Mouse (Mus musculus) kidney, adult 9 months (tissue): ENCODE measurements at regions not wholly inside any gene's neighbourhood (a gene's known extent, or its start where the extent isn't known, plus 50 kb on each side); places are given as distances from the start of the nearest gene placed in this dataset.

Experiments
- DNase-seq: peaks from one replicate; pipeline ENCODE4 v3.0.0; 2022

DNA sequence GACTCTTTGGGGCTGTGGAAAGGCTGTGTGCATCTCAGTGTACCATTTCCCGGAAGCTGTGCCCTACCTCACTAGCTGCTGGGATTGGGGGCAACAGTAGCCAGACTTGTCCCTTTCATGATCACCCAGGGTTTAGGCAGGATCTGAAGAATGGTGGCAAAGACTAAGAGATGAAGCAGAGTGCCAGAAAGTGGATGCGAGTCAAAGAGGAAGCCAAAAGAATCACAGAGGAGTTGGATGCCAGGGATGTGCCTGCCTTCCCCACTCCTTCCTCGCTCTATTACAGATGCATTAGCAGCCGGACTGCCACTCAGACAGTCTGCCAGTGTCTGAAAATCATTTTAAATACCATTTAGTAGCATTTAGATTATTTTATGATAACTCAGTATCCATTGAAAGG, 271.5 kb upstream of the Slc24a2 start:
- no peak for DNase-seq

GRCm38 (mm10) chr4:87500441-87500840, 270.2 kb upstream of the Slc24a2 start:
- DNase-seq, result peak; percentile 4

- no peak for DNase-seq
These were observed 257.5 kb upstream of the Slc24a2 start for GRCm38 (mm10) chr4:87487798-87488197.

- peak; percentile 4 for DNase-seq
These were observed 245.3 kb upstream of the Slc24a2 start for GRCm38 (mm10) chr4:87475537-87475936.

GRCm38 (mm10) chr4:87473331-87474039, 243.2 kb upstream of the Slc24a2 start:
- DNase-seq, result no peak

DNA sequence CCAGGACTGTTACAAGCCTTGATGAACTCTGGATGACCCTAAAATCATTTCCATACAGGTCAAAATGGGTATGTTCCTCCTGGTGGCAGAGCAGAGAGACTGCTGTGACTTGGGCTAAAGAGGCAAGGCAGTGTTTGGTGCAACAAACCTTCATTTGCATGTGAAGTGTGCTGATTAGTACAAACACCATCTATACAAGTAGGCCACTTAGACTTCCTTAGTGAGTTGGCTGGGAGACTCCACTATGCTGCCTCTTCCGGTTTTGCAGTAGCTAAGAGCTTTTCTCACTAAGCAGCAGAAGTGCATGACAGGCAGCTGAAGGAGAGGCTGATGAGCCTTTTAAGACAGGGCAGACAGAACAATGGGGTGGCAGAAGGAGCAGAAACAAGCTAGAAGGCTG, 242.5 kb upstream of the Slc24a2 start:
- DNase-seq, result no peak

- no peak for DNase-seq
These were observed 241.1 kb upstream of the Slc24a2 start for GRCm38 (mm10) chr4:87471385-87471784.

- DNase-seq, result no peak
These were observed 237.3 kb upstream of the Slc24a2 start for GRCm38 (mm10) chr4:87467600-87467999.

GRCm38 (mm10) chr4:87467018-87467417, 236.7 kb upstream of the Slc24a2 start:
- peak; percentile 8 for DNase-seq

DNA sequence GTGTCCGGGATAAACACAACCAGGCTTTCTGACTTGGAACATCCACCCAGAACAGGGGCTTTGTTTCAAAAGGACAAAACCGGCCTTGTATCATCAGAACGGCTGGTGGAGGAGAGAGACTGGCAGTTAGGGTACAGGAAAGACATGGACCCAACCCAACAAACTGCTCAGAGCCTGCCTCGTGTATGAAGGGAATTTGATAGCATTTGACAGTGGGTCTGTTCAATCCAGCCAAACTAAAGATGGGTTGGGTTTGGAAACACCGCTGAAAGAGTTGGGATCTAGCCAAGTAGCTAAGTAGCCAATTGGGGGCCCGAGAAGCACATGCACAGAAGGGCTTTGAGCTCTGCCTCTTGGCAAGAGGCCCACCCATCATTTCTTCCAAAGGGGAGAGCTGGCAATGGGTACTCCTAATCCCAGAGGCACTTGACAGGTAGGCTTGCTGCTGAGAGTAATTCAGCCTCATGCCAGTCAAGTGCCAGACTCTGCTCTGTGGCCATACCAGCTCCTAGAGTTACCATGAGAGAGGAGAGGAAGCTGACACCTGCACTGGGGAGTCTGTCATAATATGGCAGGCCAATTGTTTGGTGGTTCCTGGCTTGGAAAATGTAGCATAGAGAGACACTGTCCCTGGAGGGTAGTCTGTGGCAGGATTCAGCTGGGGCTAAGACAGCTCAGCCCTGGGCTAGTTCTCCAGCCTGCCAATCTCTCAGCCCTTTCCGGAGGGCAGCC, 231.1 kb upstream of the Slc24a2 start:
- DNase-seq, result no peak

- DNase-seq, result no peak
These were observed 225.7 kb upstream of the Slc24a2 start for GRCm38 (mm10) chr4:87455863-87456578.

GRCm38 (mm10) chr4:87452122-87452521, 221.8 kb upstream of the Slc24a2 start:
- DNase-seq, result no peak

DNA sequence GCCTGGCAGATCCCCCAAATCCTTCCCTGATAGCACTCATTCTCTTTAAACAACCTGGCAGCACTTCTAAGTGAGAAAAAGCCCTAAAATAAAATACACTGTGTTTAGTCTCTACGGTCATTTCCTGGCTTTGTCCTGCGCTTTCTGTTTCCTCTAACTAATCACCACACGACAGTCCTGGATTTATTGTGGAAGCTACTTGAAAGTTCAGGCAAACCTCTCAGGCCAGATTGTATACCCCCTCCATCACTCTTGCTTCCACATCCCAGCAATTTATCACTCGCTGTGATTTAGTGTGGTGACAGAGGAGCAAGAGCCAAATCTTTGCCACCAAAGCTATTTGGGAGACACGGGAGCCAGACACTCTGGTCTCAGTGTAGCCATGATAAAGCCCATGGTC, 221.0 kb upstream of the Slc24a2 start:
- no peak for DNase-seq

DNA sequence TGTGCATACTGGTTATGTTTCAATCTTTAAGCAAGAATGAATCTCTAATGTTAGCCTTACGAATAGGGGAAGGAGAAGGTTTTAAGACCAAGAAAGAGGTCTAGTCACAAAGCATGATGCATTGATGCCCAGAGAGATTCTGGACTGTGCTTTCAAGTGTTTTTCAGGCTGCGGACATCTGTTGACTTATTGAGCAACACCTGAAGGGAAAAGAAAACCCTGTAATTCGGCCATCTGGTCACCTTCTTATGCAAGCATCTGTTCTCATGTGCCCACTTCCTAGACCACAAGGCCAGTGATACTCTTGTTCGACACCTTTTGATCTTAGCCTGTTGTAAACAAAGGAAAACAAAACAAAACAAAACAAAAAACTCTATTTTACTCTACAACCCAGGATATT, 218.1 kb upstream of the Slc24a2 start:
- DNase-seq, result no peak

- peak; percentile 32 for DNase-seq
These were observed 216.6 kb upstream of the Slc24a2 start for GRCm38 (mm10) chr4:87446856-87447255.

DNA sequence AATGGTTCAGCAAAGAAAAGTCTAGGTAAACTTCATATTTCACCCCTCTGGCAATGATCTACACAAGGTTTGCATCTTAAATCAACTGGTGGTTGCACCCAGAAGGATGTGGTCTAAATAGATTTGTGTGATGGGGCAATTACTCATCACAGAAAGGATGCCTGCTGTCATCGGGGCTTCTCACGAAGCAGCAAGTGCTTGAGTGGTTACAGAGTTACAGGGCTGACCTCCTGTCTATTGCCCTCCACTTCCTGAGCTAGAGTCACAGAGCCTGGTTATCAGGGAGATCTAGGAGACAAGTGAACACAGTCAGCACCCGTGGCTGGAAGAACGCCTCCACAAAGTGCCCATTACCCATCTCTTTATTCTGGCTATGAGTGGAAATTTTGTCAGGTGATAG, 203.9 kb upstream of the Slc24a2 start:
- no peak for DNase-seq

GRCm38 (mm10) chr4:87428374-87428773, 198.1 kb upstream of the Slc24a2 start:
- DNase-seq, result no peak

DNA sequence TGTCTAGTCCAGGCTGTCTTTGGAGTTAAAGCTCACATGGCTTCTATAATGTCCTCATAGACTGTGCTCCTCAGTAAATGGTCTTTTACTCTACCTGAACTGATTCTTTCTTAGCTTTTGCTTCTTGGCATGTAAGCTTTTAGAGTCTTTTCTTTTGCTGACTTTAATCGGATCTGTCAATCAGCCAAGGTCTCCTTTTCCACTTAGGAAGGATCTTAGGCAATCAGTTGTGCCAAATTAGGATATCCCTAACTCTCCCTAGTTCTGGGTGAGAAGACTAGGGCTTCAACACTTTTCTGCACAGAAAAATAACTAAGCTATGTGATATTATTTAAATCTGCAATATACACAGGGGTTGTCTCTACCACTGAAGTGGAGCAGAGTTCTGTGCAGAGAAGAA, 193.8 kb upstream of the Slc24a2 start:
- no peak for DNase-seq

DNA sequence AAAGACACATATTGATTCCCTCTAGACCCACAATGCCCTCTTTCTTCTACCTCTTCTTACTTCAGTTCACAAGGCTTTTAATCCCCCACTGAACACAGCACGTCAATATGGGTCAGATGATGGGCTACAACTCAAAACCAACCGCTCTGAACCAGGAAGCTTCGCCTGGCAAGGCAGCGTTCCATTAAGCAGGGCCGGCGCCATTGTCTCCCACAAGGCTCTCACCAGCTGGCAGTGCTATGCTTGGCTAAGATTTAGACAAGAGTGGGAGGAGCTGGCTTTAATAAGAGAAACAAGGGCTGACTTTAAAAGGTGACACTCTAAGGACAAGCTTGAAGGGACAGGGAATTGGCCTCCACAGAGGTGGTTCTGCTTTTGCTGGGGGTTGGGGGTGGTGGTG, 192.3 kb upstream of the Slc24a2 start:
- no peak for DNase-seq

DNA sequence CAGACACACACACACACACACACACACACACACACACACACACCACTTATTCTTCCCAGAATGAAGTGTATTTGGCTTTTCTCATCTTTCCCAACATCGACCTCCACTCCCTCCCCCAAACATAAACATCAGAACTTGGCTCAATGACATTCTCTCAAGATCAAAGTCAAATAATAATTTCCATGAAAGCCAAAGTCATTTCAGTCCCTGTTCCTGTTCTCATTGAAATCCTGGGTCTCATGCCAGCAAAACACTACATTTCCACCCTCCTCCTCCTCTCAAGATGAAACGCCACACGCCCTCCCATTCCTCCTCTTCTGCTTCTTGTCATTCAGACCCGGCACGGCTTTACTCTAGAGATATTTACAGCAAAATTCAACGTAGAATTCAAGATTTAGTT, 173.1 kb upstream of the Slc24a2 start:
- no peak for DNase-seq

DNA sequence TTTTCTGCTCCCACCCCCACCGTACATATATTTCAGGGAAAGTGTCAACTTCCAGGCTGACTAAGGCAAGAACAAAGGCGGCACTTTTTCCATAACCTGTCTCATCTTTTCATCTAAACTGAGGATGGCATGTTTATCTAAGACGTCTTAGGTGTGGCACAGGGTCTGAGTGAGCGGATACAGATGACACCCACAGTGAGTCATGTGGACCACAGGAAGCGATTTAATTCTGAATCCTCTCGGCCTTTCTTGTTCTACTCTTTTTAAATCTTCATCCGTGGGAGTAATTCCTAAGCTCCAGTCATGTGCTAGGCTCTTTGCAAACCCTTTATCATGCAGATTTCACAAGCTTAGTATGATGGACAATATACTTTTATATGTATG, 171.9 kb upstream of the Slc24a2 start:
- DNase-seq, result no peak

GRCm38 (mm10) chr4:87401316-87402172, 171.3 kb upstream of the Slc24a2 start:
- DNase-seq, result no peak

DNA sequence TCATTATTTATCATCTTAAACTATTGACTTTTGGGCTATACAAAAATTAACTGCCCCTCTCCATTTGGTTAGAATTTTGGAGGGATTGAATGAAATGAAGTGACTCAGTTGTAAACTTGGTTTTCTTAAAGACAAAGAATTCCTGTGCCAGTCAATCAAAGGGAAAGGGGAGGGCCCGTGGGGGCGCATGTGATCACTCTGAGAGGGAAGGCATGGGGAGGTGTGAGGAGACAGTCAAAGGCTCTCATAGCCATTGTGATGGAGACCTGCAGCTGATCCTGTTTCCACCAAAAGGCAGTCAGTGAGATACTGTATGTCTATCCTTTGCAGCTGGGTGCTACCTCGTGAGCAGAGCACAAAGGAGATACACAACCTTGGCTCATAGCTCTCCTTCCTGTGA, 156.6 kb upstream of the Slc24a2 start:
- no peak for DNase-seq
